Mouse (Mus musculus): ENCODE measurements at regions not wholly inside any gene's neighbourhood (a gene's known extent, or its start where the extent isn't known, plus 50 kb on each side); places are given as distances from the start of the nearest gene placed in this dataset.
A peak's percentile ranks its signal among the peaks of the same experiment; 100 is the strongest.

- Histone ChIP-seq H3K4me3 (ENCODE audit: low read depth, low read length) (no peak overlapping the region), H3K4me1 (ENCODE audit: control insufficient read depth, insufficient read depth, low read length) (no peaks in the 10 kb centered on the region), H3K36me3 (ENCODE audit: control insufficient read depth, insufficient read depth, low read length) (no peaks in the 10 kb centered on the region), H3K4me2 (ENCODE audit: low read depth, low read length) (no peak overlapping the region), H3K9me3 (ENCODE audit: control insufficient read depth, low read length) (no peaks in the 10 kb centered on the region), H3K27ac (ENCODE audit: low read depth, low read length) (no peak overlapping the region), H3K27me3 (ENCODE audit: control insufficient read depth, insufficient read depth, low read length) (no peaks in the 10 kb centered on the region), H3K9ac (replicated peaks; ENCODE audit: low read depth, low read length) (no peak overlapping the region)
- no peak for ATAC-seq (ENCODE audit: low read depth)
- 72% methylated on average over 2 of the region's 2 CpGs for whole genome bisulfite sequencing
Observed at GRCm38 (mm10) chr1:185757376-185757775, 302.7 kb downstream of the Slc30a10 start.

- Histone ChIP-seq H3K9me3 (ENCODE audit: control insufficient read depth, low read length) (no peaks in the 10 kb centered on the region), H3K4me3 (ENCODE audit: low read depth, low read length) (no peak overlapping the region), H3K4me1 (ENCODE audit: control insufficient read depth, insufficient read depth, low read length) (no peaks in the 10 kb centered on the region), H3K27ac (ENCODE audit: low read depth, low read length) (no peak overlapping the region), H3K36me3 (ENCODE audit: control insufficient read depth, insufficient read depth, low read length) (no peaks in the 10 kb centered on the region), H3K27me3 (ENCODE audit: control insufficient read depth, insufficient read depth, low read length) (no peaks in the 10 kb centered on the region), H3K4me2 (ENCODE audit: low read depth, low read length) (no peak overlapping the region), H3K9ac (replicated peaks; ENCODE audit: low read depth, low read length) (no peak overlapping the region)
- WGBS: 17% methylated on average over 3 of the region's 3 CpGs
- ATAC-seq (ENCODE audit: low read depth): no peak
Observed at GRCm38 (mm10) chr1:185774202-185774601, 319.6 kb downstream of the Slc30a10 start.

GRCm38 (mm10) chr1:185779604-185780003, 325.0 kb downstream of the Slc30a10 start:
- no peaks in the 10 kb centered on the region for H3K9me3 ChIP-seq (ENCODE audit: control insufficient read depth, low read length)
- ATAC-seq (ENCODE audit: low read depth): peak; percentile 65

GRCm38 (mm10) chr1:185802156-185802555, 315.0 kb downstream of the Lyplal1 start:
- no peak overlapping the region for H3K9ac ChIP-seq (replicated peaks; ENCODE audit: low read depth, low read length)
- H3K4me2 ChIP-seq (ENCODE audit: low read depth, low read length): no peak overlapping the region
- no peak overlapping the region for H3K27ac ChIP-seq (ENCODE audit: low read depth, low read length)
- no peaks in the 10 kb centered on the region for H3K4me1 ChIP-seq (ENCODE audit: control insufficient read depth, insufficient read depth, low read length)
- no peak overlapping the region for H3K4me3 ChIP-seq (ENCODE audit: low read depth, low read length)
- no peaks in the 10 kb centered on the region for H3K27me3 ChIP-seq (ENCODE audit: control insufficient read depth, insufficient read depth, low read length)
- no peak for ATAC-seq (ENCODE audit: low read depth)
- H3K36me3 ChIP-seq (ENCODE audit: control insufficient read depth, insufficient read depth, low read length): no peaks in the 10 kb centered on the region
- H3K9me3 ChIP-seq (ENCODE audit: control insufficient read depth, low read length): no peaks in the 10 kb centered on the region
- WGBS: 95% methylated on average over 3 of the region's 3 CpGs

More at GRCm38 (mm10) chr1:185779604-185780003, 325.0 kb downstream of the Slc30a10 start:
- 45% methylated on average over 4 of the region's 4 CpGs for WGBS
- no peaks in the 10 kb centered on the region for H3K36me3 ChIP-seq (ENCODE audit: control insufficient read depth, insufficient read depth, low read length)
- H3K27me3 ChIP-seq (ENCODE audit: control insufficient read depth, insufficient read depth, low read length): no peaks in the 10 kb centered on the region
- no peak overlapping the region for H3K4me3 ChIP-seq (ENCODE audit: low read depth, low read length)
- H3K27ac ChIP-seq (ENCODE audit: low read depth, low read length): no peak overlapping the region
- H3K4me2 ChIP-seq (ENCODE audit: low read depth, low read length): no peak overlapping the region
- H3K4me1 ChIP-seq (ENCODE audit: control insufficient read depth, insufficient read depth, low read length): no peaks in the 10 kb centered on the region
- H3K9ac ChIP-seq (replicated peaks; ENCODE audit: low read depth, low read length): no peak overlapping the region

GRCm38 (mm10) chr1:185814901-185815300, 302.2 kb downstream of the Lyplal1 start:
- no peak for ATAC-seq (ENCODE audit: low read depth)
- H3K9me3 ChIP-seq (ENCODE audit: control insufficient read depth, low read length): no peaks in the 10 kb centered on the region
- 93% methylated on average over 3 of the region's 3 CpGs for WGBS

GRCm38 (mm10) chr1:185819044-185819443, 298.1 kb downstream of the Lyplal1 start:
- Histone ChIP-seq H3K27ac (ENCODE audit: low read depth, low read length) (no peak overlapping the region), H3K4me1 (ENCODE audit: control insufficient read depth, insufficient read depth, low read length) (no peaks in the 10 kb centered on the region), H3K9me3 (ENCODE audit: control insufficient read depth, low read length) (no peaks in the 10 kb centered on the region), H3K27me3 (ENCODE audit: control insufficient read depth, insufficient read depth, low read length) (no peaks in the 10 kb centered on the region), H3K9ac (replicated peaks; ENCODE audit: low read depth, low read length) (no peak overlapping the region), H3K4me2 (ENCODE audit: low read depth, low read length) (no peak overlapping the region), H3K36me3 (ENCODE audit: control insufficient read depth, insufficient read depth, low read length) (no peaks in the 10 kb centered on the region), H3K4me3 (ENCODE audit: low read depth, low read length) (no peak overlapping the region)
- no peak; the same call in 1 of the 2 replicates for ATAC-seq (ENCODE audit: low read depth)
- WGBS: 5% methylated on average over 5 of the region's 5 CpGs

More at GRCm38 (mm10) chr1:185814901-185815300, 302.2 kb downstream of the Lyplal1 start:
- H3K27ac ChIP-seq (ENCODE audit: low read depth, low read length): no peak overlapping the region
- no peak overlapping the region for H3K4me2 ChIP-seq (ENCODE audit: low read depth, low read length)
- no peak overlapping the region for H3K9ac ChIP-seq (replicated peaks; ENCODE audit: low read depth, low read length)
- H3K27me3 ChIP-seq (ENCODE audit: control insufficient read depth, insufficient read depth, low read length): no peaks in the 10 kb centered on the region
- H3K36me3 ChIP-seq (ENCODE audit: control insufficient read depth, insufficient read depth, low read length): no peaks in the 10 kb centered on the region
- H3K4me3 ChIP-seq (ENCODE audit: low read depth, low read length): no peak overlapping the region
- H3K4me1 ChIP-seq (ENCODE audit: control insufficient read depth, insufficient read depth, low read length): no peaks in the 10 kb centered on the region

- H3K27ac ChIP-seq (ENCODE audit: low read depth, low read length): no peak overlapping the region
- no peak overlapping the region for H3K4me3 ChIP-seq (ENCODE audit: low read depth, low read length)
- no peaks in the 10 kb centered on the region for H3K36me3 ChIP-seq (ENCODE audit: control insufficient read depth, insufficient read depth, low read length)
- ATAC-seq (ENCODE audit: low read depth): no peak
- no peak overlapping the region for H3K4me2 ChIP-seq (ENCODE audit: low read depth, low read length)
- H3K4me1 ChIP-seq (ENCODE audit: control insufficient read depth, insufficient read depth, low read length): no peaks in the 10 kb centered on the region
- H3K27me3 ChIP-seq (ENCODE audit: control insufficient read depth, insufficient read depth, low read length): no peaks in the 10 kb centered on the region
- no peaks in the 10 kb centered on the region for H3K9me3 ChIP-seq (ENCODE audit: control insufficient read depth, low read length)
- H3K9ac ChIP-seq (replicated peaks; ENCODE audit: low read depth, low read length): no peak overlapping the region
- 73% methylated on average over 8 of the region's 8 CpGs for WGBS
Observed at GRCm38 (mm10) chr1:185822241-185822640, 294.9 kb downstream of the Lyplal1 start.

GRCm38 (mm10) chr1:185823226-185823625, 293.9 kb downstream of the Lyplal1 start:
- no peak overlapping the region for H3K4me3 ChIP-seq (ENCODE audit: low read depth, low read length)
- no peaks in the 10 kb centered on the region for H3K36me3 ChIP-seq (ENCODE audit: control insufficient read depth, insufficient read depth, low read length)
- WGBS: 88% methylated on average over 4 of the region's 4 CpGs
- H3K9ac ChIP-seq (replicated peaks; ENCODE audit: low read depth, low read length): no peak overlapping the region
- H3K9me3 ChIP-seq (ENCODE audit: control insufficient read depth, low read length): no peaks in the 10 kb centered on the region
- ATAC-seq (ENCODE audit: low read depth): no peak
- no peak overlapping the region for H3K4me2 ChIP-seq (ENCODE audit: low read depth, low read length)
- no peaks in the 10 kb centered on the region for H3K4me1 ChIP-seq (ENCODE audit: control insufficient read depth, insufficient read depth, low read length)
- H3K27me3 ChIP-seq (ENCODE audit: control insufficient read depth, insufficient read depth, low read length): no peaks in the 10 kb centered on the region
- no peak overlapping the region for H3K27ac ChIP-seq (ENCODE audit: low read depth, low read length)

GRCm38 (mm10) chr1:185823956-185824355, 293.2 kb downstream of the Lyplal1 start:
- Histone ChIP-seq H3K9me3 (ENCODE audit: control insufficient read depth, low read length) (no peaks in the 10 kb centered on the region), H3K4me2 (ENCODE audit: low read depth, low read length) (no peak overlapping the region), H3K4me1 (ENCODE audit: control insufficient read depth, insufficient read depth, low read length) (no peaks in the 10 kb centered on the region), H3K9ac (replicated peaks; ENCODE audit: low read depth, low read length) (no peak overlapping the region), H3K27me3 (ENCODE audit: control insufficient read depth, insufficient read depth, low read length) (no peaks in the 10 kb centered on the region), H3K27ac (ENCODE audit: low read depth, low read length) (no peak overlapping the region), H3K4me3 (ENCODE audit: low read depth, low read length) (no peak overlapping the region), H3K36me3 (ENCODE audit: control insufficient read depth, insufficient read depth, low read length) (no peaks in the 10 kb centered on the region)
- ATAC-seq (ENCODE audit: low read depth): no peak
- 47% methylated on average over 5 of the region's 5 CpGs for WGBS

- H3K4me1 ChIP-seq (ENCODE audit: control insufficient read depth, insufficient read depth, low read length): no peaks in the 10 kb centered on the region
- H3K27me3 ChIP-seq (ENCODE audit: control insufficient read depth, insufficient read depth, low read length): no peaks in the 10 kb centered on the region
- no peak overlapping the region for H3K4me2 ChIP-seq (ENCODE audit: low read depth, low read length)
- H3K36me3 ChIP-seq (ENCODE audit: control insufficient read depth, insufficient read depth, low read length): no peaks in the 10 kb centered on the region
- no peak overlapping the region for H3K9ac ChIP-seq (replicated peaks; ENCODE audit: low read depth, low read length)
- H3K27ac ChIP-seq (ENCODE audit: low read depth, low read length): no peak overlapping the region
- no peak overlapping the region for H3K4me3 ChIP-seq (ENCODE audit: low read depth, low read length)
- H3K9me3 ChIP-seq (ENCODE audit: control insufficient read depth, low read length): no peaks in the 10 kb centered on the region
- 77% methylated on average over 2 of the region's 2 CpGs for WGBS
- no peak for ATAC-seq (ENCODE audit: low read depth)
Observed at GRCm38 (mm10) chr1:185827986-185828385, 289.1 kb downstream of the Lyplal1 start.
